Mouse (Mus musculus) layer of hippocampus, adult 9-11 months (tissue): ENCODE results near the gene Il12a.

Experiments used
- DNase-seq: peaks from one replicate; pipeline ENCODE4 v3.0.0; 2022

The Il12a gene

GRCm38 (mm10) chr3:68686852-68687560 lies 3.4 kb upstream of the Il12a start:
- DNase-seq = no peak

- no peak for DNase-seq
Observed at GRCm38 (mm10) chr3:68689346-68689745, 1.1 kb upstream of the Il12a start.

- DNase-seq = no peak
Observed at GRCm38 (mm10) chr3:68691100-68691778, 795 bp downstream of the Il12a start.

- DNase-seq = no peak
Observed at GRCm38 (mm10) chr3:68691938-68692599, 1.6 kb downstream of the Il12a start.

GRCm38 (mm10) chr3:68692600-68693225 lies 2.3 kb downstream of the Il12a start:
- no peak for DNase-seq

- peak; percentile 86 for DNase-seq
Observed at GRCm38 (mm10) chr3:68693441-68694048, 3.1 kb downstream of the Il12a start.

- DNase-seq = no peak
Observed at GRCm38 (mm10) chr3:68695321-68695720, 4.9 kb downstream of the Il12a start.

GRCm38 (mm10) chr3:68696495-68697200 lies 6.2 kb downstream of the Il12a start:
- peak; percentile 35 for DNase-seq

- DNase-seq = no peak
Observed at GRCm38 (mm10) chr3:68698601-68699000, 8.2 kb downstream of the Il12a start.

GRCm38 (mm10) chr3:68700091-68700490 lies 9.6 kb downstream of the Il12a start:
- no peak for DNase-seq

GRCm38 (mm10) chr3:68706307-68706706 lies 15.9 kb downstream of the Il12a start:
- no peak for DNase-seq

GRCm38 (mm10) chr3:68708230-68708629 lies 17.8 kb downstream of the Il12a start:
- DNase-seq = no peak

GRCm38 (mm10) chr3:68709198-68709797 lies 18.9 kb downstream of the Il12a start:
- peak; percentile 85 for DNase-seq

GRCm38 (mm10) chr3:68710436-68710835 lies 20.0 kb downstream of the Il12a start:
- no peak for DNase-seq

- DNase-seq = no peak
Observed at GRCm38 (mm10) chr3:68711510-68711909, 21.1 kb downstream of the Il12a start.

- DNase-seq = no peak
Observed at GRCm38 (mm10) chr3:68713550-68713949, 23.1 kb downstream of the Il12a start.

GRCm38 (mm10) chr3:68717346-68717745 lies 26.9 kb downstream of the Il12a start:
- DNase-seq = peak; percentile 52

GRCm38 (mm10) chr3:68719229-68719819 lies 28.9 kb downstream of the Il12a start:
- DNase-seq = no peak

- DNase-seq = no peak
Observed at GRCm38 (mm10) chr3:68720258-68720657, 29.8 kb downstream of the Il12a start.

- DNase-seq = no peak
Observed at GRCm38 (mm10) chr3:68741955-68742354, 51.5 kb downstream of the Il12a start.

GRCm38 (mm10) chr3:68742718-68743471 lies 52.5 kb downstream of the Il12a start:
- DNase-seq = peak; percentile 26
